Mouse (Mus musculus): ENCODE results near the gene Slc1a4.

- TF ChIP-seq CTCF (IDR thresholded peaks at IDR 0.05; ENCODE audit: low read depth, low read length) (no peak), POLR2A (IDR thresholded peaks at IDR 0.05; ENCODE audit: borderline replicate concordance, low read depth, low read length) (no peak)
Observed at GRCm38 (mm10) chr11:20254791-20255190, 77.7 kb downstream of the Slc1a4 start.

All from bone marrow macrophage, adult 2 months (primary cell).